Mouse (Mus musculus) CH12.LX (cell line): ENCODE measurements around the gene Zeb2. TPM values are rescaled to one million over a fixed set of nuclear protein-coding genes. Genes with fewer than 3 reads are reported as not detected.

Experiments used
- DNase-seq: peaks from one replicate; pipeline ENCODE4 v3.0.0-alpha.2; 2013; ENCODE audit errors: extremely low read depth
- H3K27ac ChIP-seq: 2 replicates; pipeline ENCODE4 v1.5.1; 2012; ENCODE audit warnings: low read depth, mild to moderate bottlenecking, control low read depth, moderate library complexity; ENCODE audit not compliant: insufficient read depth
- H3K27me3 ChIP-seq: replicated peaks from 2 replicates; pipeline ENCODE3; 2012; ENCODE audit warnings: inconsistent platforms
- H3K36me3 ChIP-seq, 2 experiments: replicated peaks in 1 of 2; 2 replicates each; pipeline versions ENCODE3 to v1.6.1; 2012; ENCODE audit warnings: inconsistent platforms in 1 of 2, low read length in 1 of 2, mild to moderate bottlenecking in 1 of 2, mixed read lengths in 1 of 2, moderate library complexity in 1 of 2; ENCODE audit not compliant: control insufficient read depth in 1 of 2, insufficient read depth in 1 of 2
- H3K4me1 ChIP-seq, 2 experiments: 2 replicates each; pipeline ENCODE4 v1.6.1; 2012; ENCODE audit warnings: inconsistent platforms in 1 of 2, moderate library complexity in 1 of 2; ENCODE audit not compliant: insufficient read depth in 2 of 2, control insufficient read depth in 1 of 2
- H3K4me2 ChIP-seq: 2 replicates; pipeline ENCODE4 v1.6.1; 2012; ENCODE audit warnings: low read depth, mild to moderate bottlenecking, control low read depth; ENCODE audit not compliant: poor library complexity, insufficient read depth, severe bottlenecking
- H3K4me3 ChIP-seq, 3 experiments: fragments of 150-350 bp in 1 of 3; sonication (generic) in 1 of 3; replicated peaks in 1 of 3; 2 replicates each; pipeline versions ENCODE3 to v1.5.1; 2011 to 2012; ENCODE audit warnings: low read depth in 2 of 3, low read length in 2 of 3, mild to moderate bottlenecking in 2 of 3, moderate library complexity in 2 of 3, control low read depth in 1 of 3, improper control_type of control experiment in 1 of 3, inconsistent platforms in 1 of 3, mixed read lengths in 1 of 3; ENCODE audit not compliant: poor library complexity in 1 of 3
- H3K79me2 ChIP-seq: replicated peaks from 2 replicates; pipeline ENCODE4 v1.6.1; 2012; ENCODE audit warnings: mild to moderate bottlenecking, moderate library complexity; ENCODE audit not compliant: control insufficient read depth, poor library complexity, insufficient read depth, severe bottlenecking; ENCODE audit errors: extremely low read depth
- H3K9ac ChIP-seq: 2 replicates; pipeline ENCODE4 v1.6.1; 2012; ENCODE audit warnings: low read depth, mild to moderate bottlenecking, control low read depth, moderate library complexity; ENCODE audit not compliant: insufficient read depth
- H3K9me3 ChIP-seq: replicated peaks from 2 replicates; pipeline ENCODE3; 2012; ENCODE audit warnings: low read length, inconsistent platforms, mixed read lengths
- BHLHE40 ChIP-seq: IDR thresholded peaks from 2 replicates; pipeline ENCODE4 v1.6.1; 2011; ENCODE audit warnings: mild to moderate bottlenecking, low read depth, low read length, improper control_type of control experiment
- CHD2 ChIP-seq: IDR thresholded peaks from 2 replicates; pipeline ENCODE4 v1.6.1; 2011; ENCODE audit warnings: low read length, improper control_type of control experiment
- EP300 ChIP-seq: IDR thresholded peaks from 2 replicates; pipeline ENCODE4 v1.6.1; 2011; ENCODE audit warnings: low read length, improper control_type of control experiment
- ETS1 ChIP-seq: conservative IDR thresholded peaks from 2 replicates; pipeline ENCODE4 v1.6.1; 2012; ENCODE audit warnings: low read depth, mild to moderate bottlenecking, inconsistent platforms, low read length, improper control_type of control experiment, moderate library complexity
- GABPA ChIP-seq: IDR thresholded peaks from 2 replicates; pipeline ENCODE4 v1.6.1; 2012; ENCODE audit warnings: low read depth, low read length, improper control_type of control experiment, inconsistent platforms; ENCODE audit not compliant: insufficient replicate concordance
- IRF4 ChIP-seq: IDR thresholded peaks from 2 replicates; pipeline ENCODE4 v1.6.1; 2014; ENCODE audit warnings: low read depth, mild to moderate bottlenecking, inconsistent platforms, low read length, improper control_type of control experiment
- JUND ChIP-seq: conservative IDR thresholded peaks from 2 replicates; pipeline ENCODE4 v1.6.1; 2011; ENCODE audit warnings: low read depth, low read length, improper control_type of control experiment
- MAX ChIP-seq: IDR thresholded peaks from 2 replicates; pipeline ENCODE4 v1.6.1; 2011; ENCODE audit warnings: low read length, improper control_type of control experiment
- MAZ ChIP-seq: IDR thresholded peaks from 2 replicates; pipeline ENCODE4 v1.6.1; 2012; ENCODE audit warnings: low read depth, mild to moderate bottlenecking, inconsistent platforms, low read length, improper control_type of control experiment, moderate library complexity
- MEF2A ChIP-seq: IDR thresholded peaks from 2 replicates; pipeline ENCODE4 v1.6.1; 2014; ENCODE audit warnings: low read depth, mild to moderate bottlenecking, inconsistent platforms, low read length, improper control_type of control experiment, borderline replicate concordance
- MXI1 ChIP-seq: IDR thresholded peaks from 2 replicates; pipeline ENCODE4 v1.6.1; 2011; ENCODE audit warnings: mild to moderate bottlenecking, low read depth, low read length, improper control_type of control experiment
- MYC ChIP-seq: IDR thresholded peaks from 2 replicates; pipeline ENCODE4 v1.6.1; 2011; ENCODE audit warnings: low read depth, mild to moderate bottlenecking, improper control_type of control experiment, low read length
- NELFE ChIP-seq: IDR thresholded peaks from 2 replicates; pipeline ENCODE4 v1.6.1; 2011; ENCODE audit warnings: low read depth, low read length, improper control_type of control experiment
- POLR2A ChIP-seq: IDR thresholded peaks from 2 replicates; pipeline ENCODE4 v1.6.1; 2011; ENCODE audit warnings: low read depth, mild to moderate bottlenecking, improper control_type of control experiment, low read length
- POLR2AphosphoS2 ChIP-seq: IDR thresholded peaks from 2 replicates; pipeline ENCODE4 v1.6.1; 2011; ENCODE audit warnings: low read depth, low read length, improper control_type of control experiment
- RAD21 ChIP-seq: IDR thresholded peaks from 2 replicates; pipeline ENCODE4 v1.6.1; 2011; ENCODE audit warnings: low read depth, mild to moderate bottlenecking, low read length, improper control_type of control experiment, moderate library complexity
- RCOR1 ChIP-seq: conservative IDR thresholded peaks from 2 replicates; pipeline ENCODE4 v1.6.1; 2012; ENCODE audit warnings: low read depth, mild to moderate bottlenecking, inconsistent platforms, low read length, improper control_type of control experiment
- SIN3A ChIP-seq: IDR thresholded peaks from 2 replicates; pipeline ENCODE4 v1.6.1; 2012; ENCODE audit warnings: low read length, improper control_type of control experiment, inconsistent platforms
- TCF12 ChIP-seq: IDR thresholded peaks from 2 replicates; pipeline ENCODE4 v1.6.1; 2014; ENCODE audit warnings: low read depth, mild to moderate bottlenecking, inconsistent platforms, low read length, improper control_type of control experiment
- USF1 ChIP-seq: IDR thresholded peaks from 2 replicates; pipeline ENCODE4 v1.6.1; 2014; ENCODE audit warnings: low read depth, mild to moderate bottlenecking, inconsistent platforms, low read length, improper control_type of control experiment
- ZMIZ1 ChIP-seq: IDR thresholded peaks from 2 replicates; pipeline ENCODE4 v1.6.1; 2012; ENCODE audit warnings: low read depth, mild to moderate bottlenecking, inconsistent platforms, low read length, improper control_type of control experiment
- dilution Hi-C: fragments of 300-500 bp; cut with MboI; formaldehyde crosslinking; loops from 2 replicates; pipeline ENCODE4 v1.14.3; 2020; ENCODE audit warnings: low sequenced_read_pairs; ENCODE audit not compliant: extremely low pct_unique_long_range_greater_than_20kb, extremely low pct_ligation_motif_present
- in situ Hi-C: fragments of 300-500 bp; cut with MboI; formaldehyde crosslinking; loops from 3 replicates; pipeline ENCODE4 v1.14.3; 2019; ENCODE audit warnings: low sequenced_read_pairs, low pct_ligation_motif_present, low pct_unique_long_range_greater_than_20kb, mixed read lengths
- polyA plus RNA-seq: library from polyadenylated mRNA; unstranded; fragments of >175 nt; gene quantifications from 2 replicates; pipeline ENCODE4 v1.2.1, GENCODE M21; 2012; ENCODE audit warnings: low read depth; ENCODE audit not compliant: insufficient read length
- total RNA-seq, 2 experiments: library from RNA; depleted of rRNA; stranded (reverse); fragments of 300-350 nt in 1 of 2; fragments of >200 nt in 1 of 2; gene quantifications; 2 replicates each; pipeline ENCODE4 v1.2.3; 2012 to 2014

Zeb2 gene
- total and polyA plus RNA-seq, 3 experiments = 12.9 to 25.8 (median 20.8) TPM

GRCm38 (mm10) chr2:45109951-45110756, 7.0 kb downstream of the Zeb2 start:
- Histone ChIP-seq H3K9me3 (no peaks in the 10 kb centered on the region), H3K4me1 (peaks cover 0 to 34% of the 10 kb centered on the region in 2 experiments; a peak in 2 of 4 replicates), H3K79me2 (peaks cover 78% of the 10 kb centered on the region), H3K4me2 (peak overlapping the region; percentile 17; the same call in 1 of the 2 replicates), H3K36me3 (peaks cover 4 to 6% of the 10 kb centered on the region in 2 experiments)
- in situ Hi-C loops (loop anchor here (10.0 to 25.0 kb wide), 3 partner anchors 185 to 1327 kb away; partner anchors contain the start of gene Gtdc1), dilution Hi-C loops (no loop called here)
- peak; percentile 80 for DNase-seq
- TF ChIP-seq RCOR1 (peak; percentile 34; the same call in 1 of the 2 replicates), BHLHE40 (peak; percentile 80), MEF2A (no peak), ETS1 (peak; percentile 65), EP300 (0 out of 2 replicates have a peak, but pooled peaks have one; percentile 23), MAZ (peak; percentile 40; the same call in 1 of the 2 replicates), USF1 (no peak), IRF4 (peak; percentile 75), CHD2 (peak; percentile 64), POLR2A (peak; percentile 44), JUND (peak; percentile 58), SIN3A (peak; percentile 36; the same call in 1 of the 2 replicates), TCF12 (peak; percentile 39), MAX (peak; percentile 58; the same call in 1 of the 2 replicates), POLR2AphosphoS2 (no peak), MYC (peak; percentile 42; the same call in 1 of the 2 replicates), ZMIZ1 (peak; percentile 46; the same call in 1 of the 2 replicates), MXI1 (0 out of 2 replicates have a peak, but pooled peaks have one; percentile 50), GABPA (no peak), NELFE (peak; percentile 28; the same call in 1 of the 2 replicates), RAD21 (no peak; the same call in 1 of the 2 replicates)
- TF ChIP-seq, all 38 proteins: peak for 16
- H3K4me3 ChIP-seq = peak overlapping the region; percentile 79 to 84 (median 79)
- no peaks in the 10 kb centered on the region for H3K27me3 ChIP-seq
- H3K27ac ChIP-seq = peak overlapping the region; percentile 89
- H3K9ac ChIP-seq = peak overlapping the region; percentile 100
